Mouse (Mus musculus): ENCODE data around the gene Mmp8.

Mmp8 gene

GRCm38 (mm10) chr9:7558221-7559017, at the start of gene Mmp8:
Gene Mmp8 (plus strand): TSS chr9:7558456.
- DNase-seq (ENCODE audit: low read depth): no peak

- DNase-seq (ENCODE audit: low read depth): no peak
These were observed 48.5 kb upstream of the Mmp8 start for GRCm38 (mm10) chr9:7509619-7510233.

GRCm38 (mm10) chr9:7517944-7518571, 40.2 kb upstream of the Mmp8 start:
- no peak for DNase-seq (ENCODE audit: low read depth)

- DNase-seq (ENCODE audit: low read depth): no peak
These were observed 31.9 kb upstream of the Mmp8 start for GRCm38 (mm10) chr9:7526255-7526940.

GRCm38 (mm10) chr9:7542763-7543162, 15.5 kb upstream of the Mmp8 start:
- DNase-seq (ENCODE audit: low read depth): no peak

GRCm38 (mm10) chr9:7544923-7545457, 13.3 kb upstream of the Mmp8 start:
- no peak for DNase-seq (ENCODE audit: low read depth)

GRCm38 (mm10) chr9:7545471-7545870, 12.8 kb upstream of the Mmp8 start:
- DNase-seq (ENCODE audit: low read depth): no peak

- DNase-seq (ENCODE audit: low read depth): no peak
These were observed 12.3 kb upstream of the Mmp8 start for GRCm38 (mm10) chr9:7545920-7546319.

GRCm38 (mm10) chr9:7551943-7552342, 6.3 kb upstream of the Mmp8 start:
- DNase-seq (ENCODE audit: low read depth): no peak

- DNase-seq (ENCODE audit: low read depth): no peak
These were observed 4.7 kb upstream of the Mmp8 start for GRCm38 (mm10) chr9:7553536-7553935.

GRCm38 (mm10) chr9:7554382-7554781, 3.9 kb upstream of the Mmp8 start:
- DNase-seq (ENCODE audit: low read depth): no peak

GRCm38 (mm10) chr9:7560026-7560425, 1.8 kb downstream of the Mmp8 start:
- DNase-seq (ENCODE audit: low read depth): no peak

- no peak for DNase-seq (ENCODE audit: low read depth)
These were observed 9.1 kb downstream of the Mmp8 start for GRCm38 (mm10) chr9:7567376-7567775.

GRCm38 (mm10) chr9:7567923-7568322, 9.7 kb downstream of the Mmp8 start:
- DNase-seq (ENCODE audit: low read depth): no peak

GRCm38 (mm10) chr9:7570485-7570884, 12.2 kb downstream of the Mmp8 start:
- DNase-seq (ENCODE audit: low read depth): no peak

GRCm38 (mm10) chr9:7571162-7571561, 12.9 kb downstream of the Mmp8 start, which contains the start of gene Mmp27:
Gene Mmp27 (plus strand): TSS chr9:7571396.
- no peak for DNase-seq (ENCODE audit: low read depth)

GRCm38 (mm10) chr9:7572188-7572587, 13.9 kb downstream of the Mmp8 start:
- no peak for DNase-seq (ENCODE audit: low read depth)

- DNase-seq (ENCODE audit: low read depth): no peak
These were observed 14.5 kb downstream of the Mmp8 start for GRCm38 (mm10) chr9:7572663-7573308.

- DNase-seq (ENCODE audit: low read depth): no peak
These were observed 17.3 kb downstream of the Mmp8 start for GRCm38 (mm10) chr9:7575526-7575925.

- no peak for DNase-seq (ENCODE audit: low read depth)
These were observed 19.1 kb downstream of the Mmp8 start for GRCm38 (mm10) chr9:7577371-7577770.

GRCm38 (mm10) chr9:7590063-7590462, 31.8 kb downstream of the Mmp8 start:
- DNase-seq (ENCODE audit: low read depth): no peak
